Mouse (Mus musculus): ENCODE results near the gene Top2a. TPM values are rescaled to one million over a fixed set of nuclear protein-coding genes. Genes with fewer than 3 reads are reported as not detected.

Top2a gene
- polyA plus RNA-seq, 1 experiment from 2014 or later: 339 TPM

DNA sequence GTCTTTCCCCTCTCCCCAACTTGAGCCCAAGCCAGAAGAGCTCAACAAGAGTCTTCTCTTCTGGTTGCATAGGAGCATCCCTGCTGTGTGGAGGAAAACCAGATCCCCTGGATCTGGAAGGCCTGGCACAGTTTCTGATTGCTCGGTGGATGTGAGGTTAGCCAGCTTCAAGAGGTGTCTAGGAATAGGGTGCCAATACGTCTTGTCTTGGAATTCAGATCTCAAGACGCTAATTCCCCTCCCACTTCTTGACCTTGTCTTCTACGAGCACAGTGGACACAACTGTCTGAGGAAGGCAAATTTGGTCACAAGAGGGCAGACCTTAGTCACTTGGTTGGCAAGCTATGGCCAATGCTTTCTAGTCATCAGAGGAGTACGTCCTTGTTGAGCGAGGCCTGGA is 19.6 kb upstream of the Top2a start:
- ATAC-seq (ENCODE audit: insufficient read depth, low FRiP score, low TSS enrichment): no peak
- no peak overlapping the region for H3K9ac ChIP-seq (ENCODE audit: low read length)
- H3K36me3 ChIP-seq (ENCODE audit: control insufficient read depth, insufficient read depth, low read length): peaks cover 9% of the 10 kb centered on the region
- no peak overlapping the region for H3K4me3 ChIP-seq (ENCODE audit: low read depth, low read length)
- H3K27ac ChIP-seq (ENCODE audit: low read depth, low read length): no peak overlapping the region
- DNase-seq (ENCODE audit: low spot score): no peak
- H3K4me1 ChIP-seq (ENCODE audit: control insufficient read depth, insufficient read depth, low read length): peaks cover 21% of the 10 kb centered on the region; the same call in 1 of the 2 replicates
- no peaks in the 10 kb centered on the region for H3K27me3 ChIP-seq (ENCODE audit: control insufficient read depth, insufficient read depth, low read length)
- peak overlapping the region; percentile 7; the same call in 1 of the 2 replicates for H3K4me2 ChIP-seq (ENCODE audit: low read depth)
- 87% methylated on average over 6 of the region's 6 CpGs for WGBS
- H3K9me3 ChIP-seq (ENCODE audit: control insufficient read depth, low read length): no peaks in the 10 kb centered on the region

DNA sequence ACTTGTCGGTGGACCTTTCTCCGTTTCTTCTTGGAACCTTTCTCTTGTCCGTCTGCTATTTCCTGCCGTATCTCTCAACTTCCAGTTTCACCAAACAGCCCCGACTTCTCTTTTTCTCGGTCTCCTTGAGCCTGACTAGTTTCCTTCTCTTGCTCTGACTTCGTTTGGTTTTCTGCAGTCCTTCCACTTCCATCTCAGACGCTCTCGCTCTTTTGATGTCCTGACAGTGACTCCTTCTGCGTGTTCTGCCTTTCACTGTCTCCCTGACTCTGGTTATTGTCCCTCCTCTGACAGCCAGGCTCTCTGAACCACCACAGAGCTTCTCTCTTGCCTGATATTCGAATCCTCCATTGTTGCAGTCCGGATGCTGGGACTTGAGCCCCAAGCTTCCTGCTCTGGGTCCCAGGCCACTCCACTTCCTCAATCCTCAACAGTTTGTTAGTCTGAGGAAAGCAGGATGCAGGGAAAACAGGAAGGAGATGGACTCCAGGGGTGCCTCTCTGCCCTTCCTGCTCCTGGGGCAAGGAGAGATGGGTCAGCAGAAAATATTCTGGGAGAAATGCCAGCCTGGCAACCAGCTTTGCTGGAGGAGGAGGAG is 18.9 kb upstream of the Top2a start:
- DNase-seq (ENCODE audit: low spot score) (no peak), ATAC-seq (ENCODE audit: insufficient read depth, low FRiP score, low TSS enrichment) (no peak)
- Histone ChIP-seq H3K27ac (ENCODE audit: low read depth, low read length) (peak overlapping the region; percentile 11; the same call in 1 of the 2 replicates), H3K27me3 (ENCODE audit: control insufficient read depth, insufficient read depth, low read length) (no peaks in the 10 kb centered on the region), H3K36me3 (ENCODE audit: control insufficient read depth, insufficient read depth, low read length) (peaks cover 6% of the 10 kb centered on the region; the same call in 1 of the 2 replicates), H3K4me3 (ENCODE audit: low read depth, low read length) (peak overlapping the region; percentile 71), H3K4me1 (ENCODE audit: control insufficient read depth, insufficient read depth, low read length) (peaks cover 21% of the 10 kb centered on the region; the same call in 1 of the 2 replicates), H3K4me2 (ENCODE audit: low read depth) (peak overlapping the region; percentile 74), H3K9me3 (ENCODE audit: control insufficient read depth, low read length) (no peaks in the 10 kb centered on the region), H3K9ac (ENCODE audit: low read length) (peak overlapping the region; percentile 20; the same call in 1 of the 2 replicates)
- WGBS: 58% methylated on average over 12 of the region's 12 CpGs

DNA sequence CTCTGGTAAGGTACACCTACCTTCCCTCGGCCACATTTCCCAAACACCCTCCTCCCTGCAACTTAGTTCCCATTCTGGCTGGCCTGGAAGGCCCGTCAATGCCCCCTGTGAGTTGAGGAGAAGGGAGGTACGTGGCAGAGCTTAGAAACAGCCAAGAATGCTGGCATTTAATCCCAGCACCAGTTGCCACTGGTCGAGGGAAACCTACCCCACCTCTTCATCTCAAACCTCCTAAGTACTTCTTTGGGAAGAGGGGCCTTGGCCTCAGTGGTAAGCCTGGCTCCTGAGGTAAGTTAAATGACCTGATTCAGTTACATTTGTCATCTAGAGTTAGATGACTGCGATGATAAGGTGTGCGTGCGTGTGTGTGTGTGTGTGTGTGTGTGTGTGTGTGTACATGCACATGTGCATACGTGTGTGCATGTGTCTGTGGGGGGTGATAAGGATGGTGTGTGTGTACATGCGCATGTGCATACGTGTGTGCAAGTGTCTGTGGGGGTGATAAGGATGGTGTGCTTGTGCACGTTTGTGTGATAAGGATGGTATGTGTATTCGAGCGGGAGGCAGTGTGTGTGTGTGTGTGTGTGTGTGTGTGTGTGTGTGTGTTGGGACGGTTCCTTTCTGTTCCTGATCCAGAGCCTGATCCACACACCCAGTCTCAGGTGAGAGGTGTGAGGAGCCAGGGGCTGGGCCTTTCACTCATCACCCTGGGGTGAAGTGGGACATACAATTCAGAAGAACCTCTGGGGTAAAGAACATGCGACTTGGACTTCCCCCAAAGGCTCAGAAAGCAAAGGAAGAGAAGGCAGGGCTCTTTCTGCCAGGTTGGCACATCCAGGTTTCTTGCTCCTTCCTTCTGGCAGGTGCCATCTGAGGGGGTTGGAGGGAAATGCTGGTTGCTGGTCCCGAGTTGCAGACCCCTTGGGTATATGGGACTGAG is 18.1 kb upstream of the Top2a start:
- Histone ChIP-seq H3K27ac (ENCODE audit: low read depth, low read length) (peak overlapping the region; percentile 93), H3K4me1 (ENCODE audit: control insufficient read depth, insufficient read depth, low read length) (peaks cover 18% of the 10 kb centered on the region; the same call in 1 of the 2 replicates), H3K9me3 (ENCODE audit: control insufficient read depth, low read length) (no peaks in the 10 kb centered on the region), H3K36me3 (ENCODE audit: control insufficient read depth, insufficient read depth, low read length) (0 out of 2 replicates have a peak, but pooled peaks cover 6% of the 10 kb centered on the region), H3K4me3 (ENCODE audit: low read depth, low read length) (peak overlapping the region; percentile 71), H3K4me2 (ENCODE audit: low read depth) (peak overlapping the region; percentile 74), H3K9ac (ENCODE audit: low read length) (peak overlapping the region; percentile 93), H3K27me3 (ENCODE audit: control insufficient read depth, insufficient read depth, low read length) (no peaks in the 10 kb centered on the region)
- DNase-seq (ENCODE audit: low spot score) (no peak), ATAC-seq (ENCODE audit: insufficient read depth, low FRiP score, low TSS enrichment) (no peak)
- 57% methylated on average over 16 of the region's 16 CpGs for WGBS

DNA sequence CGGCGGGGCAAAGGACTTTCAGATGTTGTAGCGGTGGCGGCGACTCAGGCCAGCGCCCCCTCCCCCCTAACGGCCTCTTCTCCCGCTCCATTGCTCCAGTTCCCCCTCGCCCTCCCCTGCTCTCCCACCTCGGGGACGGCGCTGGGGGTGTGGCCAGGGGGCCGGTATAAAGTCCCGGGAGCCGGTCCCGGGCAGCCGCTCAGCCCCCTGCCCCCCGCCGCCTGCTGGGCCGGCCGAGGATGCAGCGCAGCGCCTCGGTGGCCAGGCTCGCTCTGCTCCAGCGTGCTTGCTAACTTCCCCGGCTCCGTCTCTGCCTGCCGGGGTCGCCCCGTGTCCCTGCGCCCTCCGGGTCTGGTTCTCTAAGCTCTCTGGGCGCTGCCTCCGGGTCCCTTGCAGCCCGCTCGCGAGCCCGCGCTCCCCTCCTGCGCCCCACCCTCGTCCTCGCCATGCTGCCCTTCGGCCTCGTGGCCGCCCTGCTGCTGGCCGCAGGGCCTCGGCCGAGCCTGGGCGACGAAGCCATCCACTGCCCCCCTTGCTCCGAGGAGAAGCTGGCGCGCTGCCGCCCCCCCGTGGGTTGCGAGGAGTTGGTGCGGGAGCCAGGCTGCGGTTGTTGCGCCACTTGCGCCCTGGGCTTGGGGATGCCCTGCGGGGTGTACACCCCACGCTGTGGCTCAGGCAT is 17.2 kb upstream of the Top2a start, which contains the start of gene Igfbp4:
Gene Igfbp4, plus strand, starts transcription at position 194 of the 679 bp plus-strand sequence.
- H3K27me3 ChIP-seq (ENCODE audit: control insufficient read depth, insufficient read depth, low read length): no peaks in the 10 kb centered on the region
- DNase-seq (ENCODE audit: low spot score) (peak; percentile 90), ATAC-seq (ENCODE audit: insufficient read depth, low FRiP score, low TSS enrichment) (peak; percentile 78)
- WGBS: under 1% methylated on average over 60 of the region's 63 CpGs
- peak within 1 kb of the TSS; percentile 71 for H3K4me3 ChIP-seq (ENCODE audit: low read depth, low read length)
- H3K4me1 ChIP-seq (ENCODE audit: control insufficient read depth, insufficient read depth, low read length): peaks cover 12% of the 10 kb centered on the region; the same call in 1 of the 2 replicates
- H3K9me3 ChIP-seq (ENCODE audit: control insufficient read depth, low read length): no peaks in the 10 kb centered on the region
- H3K27ac ChIP-seq (ENCODE audit: low read depth, low read length): peak within 1 kb of the TSS; percentile 93
- 0 out of 2 replicates have a peak, but pooled peaks cover 6% of the 10 kb centered on the region for H3K36me3 ChIP-seq (ENCODE audit: control insufficient read depth, insufficient read depth, low read length)
- peak within 1 kb of the TSS; percentile 74 for H3K4me2 ChIP-seq (ENCODE audit: low read depth)
- peak within 1 kb of the TSS; percentile 93 for H3K9ac ChIP-seq (ENCODE audit: low read length)

DNA sequence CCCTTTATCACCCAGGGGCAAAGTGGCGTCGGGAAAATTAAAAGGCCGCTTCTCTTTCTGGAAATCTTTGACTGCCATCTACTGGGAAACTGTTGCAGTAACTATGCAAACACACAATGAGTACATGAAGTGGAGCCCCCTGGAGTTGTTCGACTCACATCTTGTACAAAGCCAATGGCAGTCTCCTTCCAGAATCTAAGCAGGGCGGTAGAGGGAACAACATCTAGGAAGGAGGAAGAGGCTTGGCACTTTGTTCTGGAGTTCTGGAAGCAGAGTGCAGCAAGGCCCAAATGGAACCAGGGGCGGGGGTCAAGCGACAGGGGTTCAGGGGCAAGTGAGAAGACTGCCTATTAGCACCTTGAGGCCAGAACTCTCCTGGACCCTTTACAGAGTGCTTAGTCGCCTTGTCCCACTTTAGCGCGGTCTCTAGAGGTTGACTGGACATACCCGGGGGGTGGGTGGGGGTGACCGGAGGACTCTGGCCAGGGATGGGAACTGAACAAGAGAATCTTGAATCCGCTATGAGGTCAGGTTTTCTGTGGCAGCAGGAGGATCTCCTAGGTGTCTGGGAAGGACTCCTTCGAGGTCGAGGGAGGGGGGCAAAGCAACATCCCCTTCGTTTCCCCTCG is 16.5 kb upstream of the Top2a start:
- Histone ChIP-seq H3K4me2 (ENCODE audit: low read depth) (peak overlapping the region; percentile 74), H3K9ac (ENCODE audit: low read length) (peak overlapping the region; percentile 93), H3K4me1 (ENCODE audit: control insufficient read depth, insufficient read depth, low read length) (peaks cover 12% of the 10 kb centered on the region; the same call in 1 of the 2 replicates), H3K36me3 (ENCODE audit: control insufficient read depth, insufficient read depth, low read length) (0 out of 2 replicates have a peak, but pooled peaks cover 6% of the 10 kb centered on the region), H3K27ac (ENCODE audit: low read depth, low read length) (peak overlapping the region; percentile 93), H3K4me3 (ENCODE audit: low read depth, low read length) (peak overlapping the region; percentile 71), H3K9me3 (ENCODE audit: control insufficient read depth, low read length) (no peaks in the 10 kb centered on the region), H3K27me3 (ENCODE audit: control insufficient read depth, insufficient read depth, low read length) (no peaks in the 10 kb centered on the region)
- 3% methylated on average over 17 of the region's 17 CpGs for WGBS
- ATAC-seq (ENCODE audit: insufficient read depth, low FRiP score, low TSS enrichment): peak; percentile 50
- peak; percentile 66 for DNase-seq (ENCODE audit: low spot score)

DNA sequence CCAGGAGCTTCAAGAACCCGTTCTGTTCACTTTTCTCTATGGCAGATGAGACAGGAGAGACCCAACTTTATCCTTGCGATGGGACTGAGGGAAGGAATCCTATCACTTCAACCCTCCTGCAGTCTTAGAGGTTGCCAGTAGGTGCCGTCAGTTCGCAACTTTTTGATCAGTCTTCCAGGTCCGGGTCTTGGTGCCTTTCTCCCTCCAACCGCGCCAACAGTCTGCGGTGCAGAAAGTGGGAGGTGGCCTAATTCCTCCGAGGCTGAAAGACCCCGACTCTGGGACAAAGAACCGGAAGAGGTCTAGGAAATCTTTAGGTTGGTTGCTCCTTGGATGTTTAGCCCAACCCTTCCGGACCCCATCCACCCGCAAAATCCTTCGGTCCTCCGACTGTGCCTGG is 15.8 kb upstream of the Top2a start:
- Histone ChIP-seq H3K9ac (ENCODE audit: low read length) (peak overlapping the region; percentile 93), H3K27ac (ENCODE audit: low read depth, low read length) (peak overlapping the region; percentile 93), H3K4me2 (ENCODE audit: low read depth) (peak overlapping the region; percentile 74), H3K9me3 (ENCODE audit: control insufficient read depth, low read length) (no peaks in the 10 kb centered on the region), H3K36me3 (ENCODE audit: control insufficient read depth, insufficient read depth, low read length) (0 out of 2 replicates have a peak, but pooled peaks cover 6% of the 10 kb centered on the region), H3K4me3 (ENCODE audit: low read depth, low read length) (peak overlapping the region; percentile 71), H3K27me3 (ENCODE audit: control insufficient read depth, insufficient read depth, low read length) (no peaks in the 10 kb centered on the region), H3K4me1 (ENCODE audit: control insufficient read depth, insufficient read depth, low read length) (peaks cover 12% of the 10 kb centered on the region; the same call in 1 of the 2 replicates)
- WGBS: under 1% methylated on average over 15 of the region's 15 CpGs
- ATAC-seq (ENCODE audit: insufficient read depth, low FRiP score, low TSS enrichment) (peak; percentile 75), DNase-seq (ENCODE audit: low spot score) (peak; percentile 91)

DNA sequence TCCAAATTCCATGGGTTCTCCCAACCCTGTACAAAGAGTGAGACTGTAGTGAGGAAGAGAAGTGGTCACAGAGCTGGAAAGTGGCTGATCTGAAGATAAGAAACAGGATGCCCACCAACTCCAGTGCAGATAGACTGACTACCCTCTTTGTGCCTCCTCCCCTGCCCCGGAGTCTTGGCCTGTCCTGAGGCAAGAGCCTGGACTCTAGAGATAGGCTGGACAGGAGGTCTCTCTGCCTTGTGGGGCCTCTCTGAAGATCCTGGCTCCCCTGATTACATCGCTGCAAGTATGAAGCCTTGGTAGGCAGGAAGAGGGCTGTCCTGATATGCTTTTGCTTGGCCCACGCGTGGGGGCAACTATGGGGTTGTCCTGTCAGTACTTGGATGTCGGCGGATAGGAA is 12.3 kb upstream of the Top2a start:
- Histone ChIP-seq H3K27ac (ENCODE audit: low read depth, low read length) (no peak overlapping the region), H3K9me3 (ENCODE audit: control insufficient read depth, low read length) (no peaks in the 10 kb centered on the region), H3K4me2 (ENCODE audit: low read depth) (no peak overlapping the region), H3K27me3 (ENCODE audit: control insufficient read depth, insufficient read depth, low read length) (no peaks in the 10 kb centered on the region), H3K4me1 (ENCODE audit: control insufficient read depth, insufficient read depth, low read length) (no peaks in the 10 kb centered on the region), H3K36me3 (ENCODE audit: control insufficient read depth, insufficient read depth, low read length) (no peaks in the 10 kb centered on the region), H3K9ac (ENCODE audit: low read length) (no peak overlapping the region), H3K4me3 (ENCODE audit: low read depth, low read length) (no peak overlapping the region)
- WGBS: 82% methylated on average over 6 of the region's 6 CpGs
- ATAC-seq (ENCODE audit: insufficient read depth, low FRiP score, low TSS enrichment): no peak
- DNase-seq (ENCODE audit: low spot score): no peak

DNA sequence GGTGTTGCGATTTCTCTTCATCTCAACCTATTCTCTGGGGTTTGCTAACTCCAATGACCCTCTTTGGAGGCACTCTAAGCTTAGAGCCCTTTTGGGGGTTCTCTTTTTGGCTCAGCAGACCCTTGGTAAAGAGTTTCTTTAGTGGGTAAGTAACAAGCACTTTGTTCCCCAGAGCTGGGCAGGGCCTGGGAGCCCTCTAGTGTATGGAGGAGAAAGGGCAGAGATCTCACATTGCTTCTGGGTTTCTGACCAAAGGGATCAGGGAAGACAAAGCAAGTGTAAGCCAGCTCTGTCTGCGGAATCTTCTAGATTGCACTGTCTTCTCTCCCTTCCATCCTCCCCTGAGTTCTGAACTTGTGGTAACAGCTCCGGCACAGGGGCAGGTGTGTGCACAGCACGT is 11.4 kb upstream of the Top2a start:
- Histone ChIP-seq H3K4me1 (ENCODE audit: control insufficient read depth, insufficient read depth, low read length) (no peaks in the 10 kb centered on the region), H3K27me3 (ENCODE audit: control insufficient read depth, insufficient read depth, low read length) (no peaks in the 10 kb centered on the region), H3K9me3 (ENCODE audit: control insufficient read depth, low read length) (no peaks in the 10 kb centered on the region), H3K27ac (ENCODE audit: low read depth, low read length) (no peak overlapping the region), H3K4me2 (ENCODE audit: low read depth) (no peak overlapping the region), H3K36me3 (ENCODE audit: control insufficient read depth, insufficient read depth, low read length) (no peaks in the 10 kb centered on the region), H3K4me3 (ENCODE audit: low read depth, low read length) (no peak overlapping the region), H3K9ac (ENCODE audit: low read length) (no peak overlapping the region)
- DNase-seq (ENCODE audit: low spot score): no peak
- no peak for ATAC-seq (ENCODE audit: insufficient read depth, low FRiP score, low TSS enrichment)
- WGBS: 70% methylated on average over 4 of the region's 4 CpGs

Data from neural tube, embryonic 11.5 days (tissue).